Mouse (Mus musculus): ENCODE measurements around the gene Vmn1r40.

GRCm38 (mm10) chr6:89659692-89660423, 47.5 kb upstream of the Vmn1r40 start:
- no peak for TF ChIP-seq POLR2A (IDR thresholded peaks at IDR 0.05; ENCODE audit: low read depth, low read length)
- TF ChIP-seq CTCF (conservative IDR thresholded peaks at IDR 0.05; ENCODE audit: insufficient read depth, insufficient read length, low read depth, low read length): peak; percentile 84

Measured in kidney, adult 2 months (tissue).